Mouse (Mus musculus) layer of hippocampus, postnatal 25 days (tissue): ENCODE data around the gene Glt1d1. TPM values are rescaled to one million over a fixed set of nuclear protein-coding genes. Genes with fewer than 3 reads are reported as not detected.
"Not testable (repeated sequence)": the region's sequence is repeated elsewhere in the genome, so short reads cannot be mapped to it uniquely, and the experiment has no call there.

Source experiments
- DNase-seq, 2 experiments: peaks; one replicate each; pipeline ENCODE4 v3.0.0; 2022; ENCODE audit warnings: mixed read lengths in 2 of 2, low spot score in 1 of 2; ENCODE audit errors: extremely low spot score in 1 of 2
- total RNA-seq, 2 experiments: library from RNA; stranded (reverse); gene quantifications; 2 replicates each; pipeline ENCODE4 v1.2.3; 2021

Glt1d1 gene
- total RNA-seq, 2 experiments from 2014 or later: 21.3 to 23.0 TPM

- no peak for DNase-seq
These were observed 63.8 kb downstream of the Glt1d1 start for GRCm38 (mm10) chr5:127695898-127696297.

- no peak for DNase-seq
These were observed 64.5 kb downstream of the Glt1d1 start for GRCm38 (mm10) chr5:127696602-127697001.

GRCm38 (mm10) chr5:127698525-127698924 is 66.5 kb downstream of the Glt1d1 start:
- no peak for DNase-seq

- no peak for DNase-seq
These were observed 67.6 kb downstream of the Glt1d1 start for GRCm38 (mm10) chr5:127699679-127700078.

GRCm38 (mm10) chr5:127700156-127700555 is 68.1 kb downstream of the Glt1d1 start:
- no peak for DNase-seq

GRCm38 (mm10) chr5:127703609-127704180 is 71.6 kb downstream of the Glt1d1 start:
- DNase-seq: no peak

GRCm38 (mm10) chr5:127705225-127705624 is 73.2 kb downstream of the Glt1d1 start:
- DNase-seq: no peak

GRCm38 (mm10) chr5:127705976-127706375 is 73.9 kb downstream of the Glt1d1 start:
- DNase-seq: no peak

- no peak for DNase-seq
These were observed 76.1 kb downstream of the Glt1d1 start for GRCm38 (mm10) chr5:127708143-127708542.

GRCm38 (mm10) chr5:127714783-127715704 is 83.0 kb downstream of the Glt1d1 start:
- DNase-seq: no peak

- no peak for DNase-seq
These were observed 88.7 kb downstream of the Glt1d1 start for GRCm38 (mm10) chr5:127720591-127721379.

- DNase-seq: peak in 1 of 2 experiments; percentile 22
These were observed 90.1 kb downstream of the Glt1d1 start for GRCm38 (mm10) chr5:127722171-127722570.

- no peak for DNase-seq
These were observed 98.3 kb downstream of the Glt1d1 start for GRCm38 (mm10) chr5:127730351-127730750.

- peak; percentile 26 to 55 for DNase-seq
These were observed 109.3 kb downstream of the Glt1d1 start for GRCm38 (mm10) chr5:127741331-127741730.

GRCm38 (mm10) chr5:127749540-127749939 is 117.5 kb downstream of the Glt1d1 start:
- DNase-seq: not testable (repeated sequence)

GRCm38 (mm10) chr5:127751262-127751975 is 119.4 kb downstream of the Glt1d1 start:
- no peak for DNase-seq

GRCm38 (mm10) chr5:127755594-127755993 is 123.5 kb downstream of the Glt1d1 start:
- DNase-seq: no peak

- no peak for DNase-seq
These were observed 123.9 kb downstream of the Glt1d1 start for GRCm38 (mm10) chr5:127756011-127756410.

- peak in 1 of 2 experiments; percentile 12 for DNase-seq
These were observed 124.8 kb downstream of the Glt1d1 start for GRCm38 (mm10) chr5:127756671-127757423.
